In genomic region chr13:52345375-52346026, GRCm38 (mm10) we compare ENCODE assay signal across 10 mouse cellular contexts.
DNase-seq lines count a peak whose midpoint lies in the region.
"Had no signal": no experiment of that assay in that cellular context is flagged by ENCODE, and none has a peak within 500 bp of the region (broad histone marks: within the 10 kb centered on the region; RNA-seq: fewer than 3 reads in every experiment).

No protein-coding gene starts in this region.

- peak; percentile 2 to 11 for DNase-seq in heart, adult 9 months (ENCODE audit: low spot score in 2 of 2)
- DNase-seq in heart, postnatal 25 days (ENCODE audit: low spot score): no peak
- DNase-seq in lung, postnatal 10 days: peak; percentile 33
- DNase-seq in lung, adult 18-20 months: no peak
- peak; percentile 29 to 46 for DNase-seq in cerebellum, adult 18-20 months
- DNase-seq in right cerebral cortex, postnatal 25 days: peak; percentile 36
- DNase-seq in testis, postnatal 14 days (ENCODE audit: low spot score): no peak
- DNase-seq: kidney, postnatal 10 days; liver; thymus, postnatal 14 days had no signal

- intact Hi-C loops in heart, postnatal 25 days (cut with DNase I): no loop called here

Comparison
In these comparisons a context has a peak if more than half of its experiments do, and no peak if none do; other contexts are left out.
1. DNase-seq: peak in heart, adult 9 months (2 of 2), lung, postnatal 10 days (single experiment), cerebellum, adult 18-20 months (2 of 2) and right cerebral cortex, postnatal 25 days (single experiment); none in heart, postnatal 25 days (single experiment), lung, adult 18-20 months (0 of 2) and testis, postnatal 14 days (single experiment).